Mouse (Mus musculus) MEL-GATA-1-ER (cell line): ENCODE data around the gene St3gal5.

ENCODE experiments used
- DNase-seq: peaks from one replicate; pipeline ENCODE4 v3.0.0-alpha.2; 2012; ENCODE audit warnings: low read depth; ENCODE audit errors: extremely low read depth

Gene St3gal5

DNA sequence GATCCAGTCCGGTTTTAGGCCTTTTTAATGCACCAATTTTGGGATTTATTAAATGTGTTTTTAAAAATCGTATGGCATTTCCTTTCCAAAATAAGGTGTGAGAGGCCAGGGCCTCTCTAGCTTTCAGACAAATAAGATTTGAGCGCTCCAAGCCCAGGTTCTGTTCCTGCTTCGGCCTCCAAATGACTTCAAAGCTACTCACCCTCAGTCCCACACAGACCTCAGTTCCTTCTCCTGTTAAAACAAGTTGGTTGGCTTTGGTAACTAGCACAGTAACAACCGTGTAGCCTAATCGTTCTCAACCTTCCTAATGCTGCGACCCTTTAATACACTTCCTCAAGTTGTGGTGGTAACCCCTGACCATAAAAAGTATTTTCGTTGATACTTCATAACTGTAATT, 723 bp upstream of the St3gal5 start:
- peak; percentile 26 for DNase-seq

DNA sequence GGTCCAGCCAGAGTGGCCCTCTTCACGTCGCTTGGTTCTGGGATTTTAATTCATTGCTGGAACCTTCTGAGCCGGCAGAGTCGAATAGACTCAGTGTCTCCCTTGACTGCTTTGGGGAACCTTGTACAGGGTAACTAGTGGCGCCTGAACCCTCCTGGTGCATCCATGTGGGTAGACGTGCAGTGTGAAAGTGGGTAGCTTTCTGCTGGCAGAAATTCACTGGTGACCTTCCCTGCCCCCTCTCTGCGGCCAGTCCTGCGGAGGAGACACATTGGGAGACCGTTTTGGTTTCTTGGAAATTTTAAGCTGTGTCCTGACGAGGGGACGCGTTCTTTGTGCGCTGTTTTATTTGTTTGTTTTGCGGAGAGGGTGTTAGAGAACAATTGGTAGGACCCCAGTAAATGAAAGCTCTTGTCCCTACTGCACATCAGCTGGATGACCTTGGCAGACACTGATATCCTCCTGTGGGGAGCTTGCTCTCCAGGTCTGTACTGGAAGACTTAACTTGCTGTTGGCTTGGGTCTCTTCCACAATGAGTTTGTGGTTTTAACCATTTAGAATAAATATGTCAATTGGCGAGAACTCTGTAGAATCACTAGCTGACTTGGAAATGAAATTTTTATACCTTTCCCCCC, 746 bp downstream of the St3gal5 start:
- peak; percentile 32 for DNase-seq

DNA sequence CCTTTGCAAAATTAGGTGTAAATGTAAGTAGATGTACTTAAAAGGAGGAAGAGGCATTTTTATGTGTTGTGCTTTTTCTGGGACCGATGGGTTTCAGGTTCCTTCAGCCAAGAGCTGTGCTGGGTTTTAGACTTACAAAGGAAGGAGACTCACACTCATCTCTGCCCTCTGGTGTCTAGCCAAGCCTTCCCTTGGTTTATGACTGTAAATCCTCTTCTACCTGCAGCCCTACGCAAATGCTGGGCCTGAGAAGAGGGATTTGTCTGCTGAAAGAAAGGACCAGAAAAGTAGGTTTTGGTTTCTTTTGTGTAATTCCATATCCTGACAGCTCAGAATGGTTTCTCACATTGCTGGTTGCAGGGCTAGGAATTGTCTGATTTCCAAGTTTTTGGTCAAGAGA, 1.3 kb downstream of the St3gal5 start:
- peak; percentile 37 for DNase-seq

DNA sequence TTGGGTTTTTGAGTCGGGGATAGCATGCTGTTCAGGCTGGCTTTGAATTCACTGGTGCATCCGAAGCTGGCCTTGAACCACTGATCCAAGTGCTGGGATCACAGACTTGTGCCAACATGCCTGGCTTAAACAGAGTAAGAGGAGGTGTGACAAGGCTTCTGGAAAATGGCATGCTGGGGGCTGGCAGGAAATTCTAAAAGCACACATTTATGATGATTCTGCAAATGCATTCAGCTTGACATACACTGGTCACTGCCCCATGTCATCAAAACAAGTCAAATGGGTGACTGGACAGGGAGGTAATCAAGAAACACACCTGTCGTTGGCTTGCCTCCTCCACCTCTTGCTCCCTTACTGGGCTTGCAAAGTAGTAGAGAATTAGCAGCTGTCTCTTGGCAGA, 1.9 kb downstream of the St3gal5 start:
- DNase-seq: no peak

DNA sequence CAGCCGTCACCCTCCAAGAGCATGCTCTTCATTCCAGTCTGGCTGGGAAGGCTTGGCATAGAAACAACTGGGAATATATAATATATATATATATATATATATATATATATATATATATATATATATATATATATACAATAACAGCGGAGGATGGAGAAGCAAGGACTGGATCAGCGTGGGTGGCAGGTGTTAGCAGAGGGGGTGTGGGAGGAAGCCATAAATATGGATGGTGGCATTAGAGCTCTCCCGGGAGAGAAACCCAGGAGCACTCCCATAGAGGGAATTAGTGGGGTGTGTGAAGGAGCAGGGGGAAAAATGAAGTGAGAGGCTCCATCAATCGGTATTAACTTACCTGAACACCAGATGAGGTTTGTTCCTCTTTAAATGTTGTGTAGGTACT, 2.8 kb downstream of the St3gal5 start:
- no peak for DNase-seq

DNA sequence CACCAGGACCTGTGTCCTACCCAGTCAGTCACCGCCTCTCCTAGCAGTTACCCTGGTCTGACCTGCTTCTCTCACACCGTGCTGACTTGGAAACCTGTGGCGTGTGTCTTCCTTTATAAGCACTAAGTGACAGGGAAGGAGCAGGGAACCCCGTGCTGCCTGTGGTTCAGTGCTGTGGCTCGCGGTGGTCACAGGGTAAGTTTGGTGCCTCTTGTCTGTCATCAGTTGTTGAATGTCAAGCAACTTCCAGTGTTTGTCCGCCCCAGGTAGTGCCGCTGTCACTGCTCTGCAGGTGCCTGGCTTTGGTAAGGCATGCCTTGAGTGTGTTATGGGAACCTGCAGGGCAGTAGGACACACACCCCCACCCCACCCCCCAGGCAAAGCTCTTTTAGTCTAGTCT, 3.5 kb downstream of the St3gal5 start:
- no peak for DNase-seq

DNA sequence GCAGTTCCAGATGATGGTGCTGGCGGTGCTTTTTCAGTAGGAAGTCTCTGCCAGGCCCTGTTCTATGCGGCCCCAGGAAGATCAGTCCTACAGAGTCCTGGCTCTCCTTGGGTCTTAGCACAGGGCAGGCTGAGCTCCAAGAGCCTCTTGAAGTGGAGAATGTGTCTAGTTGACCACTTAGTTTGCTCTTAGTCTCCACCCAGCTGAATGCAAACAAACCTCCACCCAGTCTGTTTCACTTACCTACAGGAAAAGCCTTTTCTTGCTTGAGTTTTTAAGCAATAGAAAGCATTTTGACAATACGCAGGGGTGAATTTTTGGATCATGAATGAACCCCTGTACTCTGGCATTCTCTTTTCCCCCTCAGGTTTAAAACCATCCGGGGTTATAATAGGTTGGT, 4.0 kb downstream of the St3gal5 start:
- no peak for DNase-seq

DNA sequence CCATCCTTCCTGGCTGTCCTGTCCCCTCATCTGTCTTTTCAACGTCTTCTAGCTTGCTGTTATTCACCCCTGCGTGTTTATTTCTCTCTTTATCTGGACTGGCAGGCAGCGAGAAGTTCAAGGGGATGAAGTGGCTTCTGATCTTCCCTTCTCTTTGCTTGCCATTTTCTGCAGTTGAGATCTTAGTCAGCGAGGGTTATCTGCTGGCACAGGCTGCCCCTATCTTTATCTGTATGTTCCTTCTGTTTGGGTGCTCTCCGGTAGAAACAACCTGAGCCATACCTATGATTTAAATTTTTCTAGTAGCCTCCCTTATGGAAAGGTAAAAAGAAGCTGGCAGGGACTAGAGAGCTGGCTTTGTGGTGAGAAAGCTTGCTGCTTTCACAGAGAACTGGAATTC, 4.7 kb downstream of the St3gal5 start:
- peak; percentile 69 for DNase-seq

DNA sequence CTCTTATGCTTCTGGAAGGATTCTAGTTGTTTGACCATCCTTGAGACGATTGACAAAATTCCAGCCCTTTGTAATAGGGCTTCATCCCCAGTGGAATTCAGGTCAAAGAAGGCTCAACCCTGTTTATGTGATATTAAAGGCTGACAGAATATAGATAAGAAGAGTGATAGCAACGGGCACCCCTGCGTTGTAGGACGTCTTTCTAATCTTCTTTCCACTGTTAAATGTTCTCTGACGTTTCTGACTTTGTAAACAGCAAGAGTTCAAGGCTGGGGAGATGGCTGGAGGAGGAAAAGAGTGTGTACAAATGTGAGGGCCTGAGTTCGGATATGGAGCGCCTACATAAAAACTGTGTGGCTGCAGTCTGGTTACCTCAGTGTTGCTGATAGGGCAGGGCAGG, 7.1 kb downstream of the St3gal5 start:
- no peak for DNase-seq

DNA sequence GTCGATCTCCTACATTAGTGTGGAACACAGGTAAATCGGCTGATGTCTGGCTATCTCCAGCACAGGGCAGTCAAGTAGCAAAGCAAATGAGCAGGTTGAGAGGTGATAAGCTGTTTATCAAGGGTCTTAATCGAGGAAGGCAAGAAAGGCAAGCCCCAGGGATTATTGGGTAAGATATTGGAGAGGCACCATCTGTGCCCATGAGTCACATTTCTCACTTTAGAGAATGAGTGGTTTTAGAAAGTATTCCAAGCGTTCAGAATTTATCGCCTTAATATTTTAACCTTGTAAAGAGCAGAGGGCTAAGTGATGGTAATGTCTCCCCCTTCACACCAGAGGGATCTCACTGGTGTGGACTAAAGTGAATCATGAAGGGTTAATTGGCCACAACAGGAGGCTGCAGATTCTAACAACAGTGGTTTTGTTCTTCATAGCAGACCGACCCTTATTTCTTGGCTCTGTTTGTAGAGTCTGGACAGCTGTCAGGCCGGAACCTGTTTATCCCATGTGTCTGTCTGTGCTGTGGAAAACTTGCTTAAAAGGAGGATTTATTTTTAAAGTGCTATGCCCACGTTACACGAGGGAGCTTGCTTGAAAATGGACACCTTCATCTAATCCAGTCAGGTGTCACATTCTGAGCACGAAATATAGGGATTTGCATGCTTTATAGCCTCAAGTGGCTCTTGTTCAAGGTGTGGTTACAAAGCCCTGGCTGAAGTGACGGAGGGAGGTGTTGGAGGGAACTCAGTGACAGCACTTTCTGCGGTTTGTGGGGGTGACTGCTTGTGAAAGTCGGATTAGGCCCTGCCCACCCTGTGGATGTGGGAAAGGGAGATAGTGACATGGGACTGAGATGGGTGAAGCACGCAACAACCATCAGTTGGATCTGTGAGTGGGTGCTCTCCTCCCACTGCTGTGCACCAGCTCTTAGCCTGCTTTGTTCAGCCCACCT, 11.8 kb downstream of the St3gal5 start:
- peak; percentile 83 for DNase-seq

DNA sequence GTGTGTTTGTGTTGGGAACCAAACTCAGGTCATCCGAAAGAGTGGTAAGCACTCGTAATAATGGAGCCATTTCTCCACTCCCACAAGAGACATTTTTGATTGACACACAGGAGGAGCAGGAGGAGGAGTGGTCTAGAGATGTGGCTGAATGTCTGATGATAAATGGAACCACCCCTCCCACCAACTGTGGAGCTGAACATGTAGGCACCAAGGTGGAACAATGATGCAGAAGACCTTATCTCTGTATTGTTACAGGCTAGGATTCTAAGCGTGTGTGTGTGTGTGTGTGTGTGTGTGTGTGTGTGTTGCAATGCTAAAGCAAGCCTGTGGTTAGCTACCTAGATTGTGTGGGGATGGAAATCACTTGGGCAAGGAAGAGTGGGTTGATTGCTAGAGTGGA, 13.2 kb downstream of the St3gal5 start:
- DNase-seq: peak; percentile 47

DNA sequence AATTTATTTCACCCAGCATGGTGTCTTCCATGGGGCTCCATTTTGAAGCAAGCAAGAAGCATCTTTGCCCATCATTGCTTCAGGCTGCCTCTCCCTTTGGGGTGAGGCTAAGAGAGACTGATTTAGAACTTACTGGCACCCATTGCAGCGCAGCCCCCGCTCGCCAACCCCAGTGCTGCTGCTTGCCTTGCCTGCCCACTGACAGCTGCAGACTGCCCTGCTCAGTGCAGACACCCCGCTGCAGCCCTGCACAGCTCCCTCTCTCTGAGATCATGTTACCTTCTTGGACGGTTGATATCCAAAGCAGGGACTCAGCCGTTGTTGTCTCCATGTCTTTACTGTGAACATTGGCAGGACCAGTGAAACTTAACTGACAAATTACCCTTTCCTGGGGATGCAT, 15.2 kb downstream of the St3gal5 start:
- DNase-seq: no peak

DNA sequence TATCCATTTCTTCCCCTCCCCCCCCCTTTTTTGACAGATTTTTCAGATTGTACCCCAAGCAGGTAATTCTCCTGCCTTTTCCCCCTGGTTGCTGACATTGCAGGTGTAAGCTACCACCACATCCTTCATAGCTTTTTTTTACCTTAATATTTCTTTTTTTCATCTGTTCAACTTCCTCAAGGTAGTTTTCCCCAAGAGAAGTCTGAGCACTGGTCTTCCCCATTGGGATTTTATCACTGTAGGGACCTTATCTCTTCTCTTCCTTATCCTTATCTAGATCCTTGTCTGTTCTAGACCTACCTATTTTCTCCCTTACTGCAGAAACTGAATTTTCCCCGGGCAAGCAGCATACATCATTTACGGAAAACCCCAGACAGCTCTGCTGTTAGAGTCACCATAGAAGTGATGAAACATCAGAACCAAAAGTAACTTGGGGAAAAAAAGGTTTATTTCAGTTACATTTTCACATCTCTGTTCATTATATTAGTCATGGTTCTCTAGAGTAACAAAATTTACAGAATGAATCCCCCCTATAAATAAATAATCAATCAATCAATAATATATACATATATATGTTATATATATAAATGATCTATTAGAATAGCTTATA, 15.8 kb downstream of the St3gal5 start:
- DNase-seq: no peak

DNA sequence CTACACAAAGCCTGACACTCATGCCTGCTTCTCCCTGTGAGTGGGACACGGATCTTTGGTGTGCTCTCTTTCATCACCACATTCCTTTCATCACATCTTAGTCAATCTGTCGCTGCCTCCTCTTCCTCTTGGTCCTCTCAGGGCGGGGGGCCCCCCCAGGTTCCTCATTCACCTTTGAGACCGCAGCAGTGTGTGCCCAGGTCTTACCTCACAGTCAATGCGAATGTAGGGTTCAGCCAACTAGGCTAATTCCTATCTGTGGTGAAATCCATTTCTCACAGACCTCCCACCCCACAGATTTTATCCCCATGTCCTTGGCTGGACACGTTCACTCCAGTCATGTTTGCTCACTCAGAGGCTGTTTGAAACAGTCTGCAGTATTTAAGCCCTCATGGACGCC, 17.5 kb downstream of the St3gal5 start:
- DNase-seq: no peak

DNA sequence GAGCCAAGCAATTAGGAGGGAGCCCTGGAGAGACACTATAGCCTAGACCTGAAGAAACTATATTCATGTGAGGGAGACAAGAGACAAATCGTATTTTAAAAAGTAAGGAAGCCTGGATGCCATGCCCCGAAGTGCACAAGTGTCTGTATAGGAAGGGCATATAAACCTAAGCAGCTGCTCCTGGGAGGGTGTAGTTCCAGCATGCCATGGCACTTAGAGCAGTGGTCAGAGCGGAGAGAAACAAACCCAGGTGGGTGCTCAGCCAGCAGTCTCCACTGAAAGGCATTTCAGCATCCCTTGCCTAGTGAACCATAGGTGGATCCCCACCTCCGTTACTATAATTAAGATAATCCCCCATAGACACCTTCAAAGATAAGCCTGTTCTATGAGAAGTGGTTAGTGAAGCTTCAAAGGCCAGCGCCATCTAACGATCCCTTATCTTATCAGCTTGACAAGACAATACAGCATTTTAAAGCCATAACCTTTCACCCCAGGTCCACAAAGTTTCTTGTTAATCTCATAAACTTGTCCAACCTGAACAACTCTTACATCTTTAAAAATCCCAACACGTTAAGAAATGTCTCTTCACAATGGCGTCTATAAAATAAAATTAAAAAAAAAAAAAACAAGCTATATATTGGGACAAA, 20.1 kb downstream of the St3gal5 start:
- no peak for DNase-seq

DNA sequence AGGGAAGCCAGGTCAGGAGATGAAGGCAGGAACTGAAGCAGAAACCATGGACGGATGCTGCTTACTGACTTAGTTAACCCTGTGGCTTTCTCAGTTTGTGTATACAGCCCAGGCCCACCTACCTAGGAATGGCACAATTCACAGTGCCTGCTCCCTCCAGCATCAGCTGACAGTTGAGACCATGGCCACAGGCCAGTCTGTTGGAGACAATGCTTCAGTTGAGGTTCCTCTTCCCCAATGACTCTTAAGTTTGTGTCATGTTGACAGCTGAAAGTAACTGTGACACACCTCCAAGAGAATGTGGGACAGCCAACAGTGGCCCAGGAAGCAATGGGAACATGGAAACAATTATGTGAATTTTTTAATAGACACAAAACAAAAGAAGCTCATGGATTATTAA, 22.5 kb downstream of the St3gal5 start:
- no peak for DNase-seq

DNA sequence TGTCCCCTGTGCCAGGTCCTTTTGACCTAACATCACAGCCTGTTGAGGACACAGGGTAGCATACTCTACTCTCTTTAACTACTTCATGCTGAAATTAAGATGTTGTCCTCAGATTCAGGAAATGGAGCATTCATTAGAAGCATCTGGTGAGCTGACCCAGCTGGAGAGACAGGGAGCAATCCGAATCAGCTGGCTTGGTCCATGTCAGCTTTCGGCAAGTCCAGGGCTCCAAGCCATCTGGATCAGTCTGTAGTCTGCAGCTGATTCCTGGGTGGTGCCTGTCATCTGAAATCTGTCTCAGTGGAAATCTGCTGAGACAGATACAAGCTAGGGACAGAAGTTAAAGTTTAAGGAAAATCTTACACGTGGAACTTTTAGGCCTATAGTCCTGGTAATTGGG, 23.9 kb downstream of the St3gal5 start:
- DNase-seq: no peak

DNA sequence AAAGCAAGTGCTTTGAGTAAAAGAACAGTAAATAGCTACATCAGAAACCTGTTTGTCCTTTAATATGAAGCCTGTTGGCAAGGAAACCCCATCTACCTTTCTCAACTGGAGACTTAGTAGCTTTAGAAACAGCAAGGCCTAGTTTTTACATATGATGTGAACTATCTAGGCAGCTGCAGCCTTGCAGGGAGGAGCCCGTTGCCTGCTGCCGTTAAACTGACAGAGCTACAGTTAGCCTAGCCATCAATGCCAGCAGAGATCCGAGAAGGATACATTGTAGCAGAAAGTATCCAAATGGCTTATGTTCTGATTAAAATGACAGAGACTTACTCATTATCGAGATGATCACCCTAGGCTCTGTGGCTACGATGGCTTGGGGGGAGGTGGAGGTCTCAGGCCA, 25.1 kb downstream of the St3gal5 start:
- no peak for DNase-seq

DNA sequence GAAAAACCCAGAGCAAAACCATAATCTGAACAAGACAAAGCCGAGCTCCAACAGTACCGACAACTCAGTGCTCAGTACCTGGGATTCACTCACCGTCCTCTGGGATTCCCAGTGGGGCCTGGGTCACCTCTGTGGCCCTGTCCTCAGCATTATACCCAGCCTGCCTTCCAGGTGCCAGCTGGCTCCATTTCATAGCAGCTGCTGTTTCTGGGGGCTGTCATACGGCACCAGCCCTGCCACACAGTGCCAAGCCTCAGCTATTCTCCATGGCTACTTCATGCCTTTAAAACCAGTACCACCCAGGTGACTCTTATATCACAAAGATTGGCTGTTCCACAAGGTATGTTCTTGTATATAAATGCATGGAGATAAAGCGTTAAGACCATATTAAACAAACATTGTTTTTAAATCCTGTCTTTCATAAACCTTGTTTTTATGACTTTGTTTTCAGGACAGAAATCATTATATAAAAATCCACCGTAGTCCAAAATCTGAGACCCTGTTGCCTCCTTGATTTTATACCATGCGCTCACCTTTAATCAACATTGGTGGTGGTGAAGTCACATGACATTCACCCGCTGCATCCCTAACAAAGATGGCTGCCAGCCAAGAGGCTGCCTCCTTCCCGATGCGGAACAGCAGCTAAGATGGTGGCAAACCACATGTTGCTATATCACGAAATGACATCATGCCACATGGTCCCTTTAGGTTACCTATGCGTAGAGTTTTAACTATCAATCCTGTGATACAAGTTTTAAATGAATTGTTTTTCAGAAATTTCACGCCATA, 27.1 kb downstream of the St3gal5 start:
- DNase-seq: no peak

DNA sequence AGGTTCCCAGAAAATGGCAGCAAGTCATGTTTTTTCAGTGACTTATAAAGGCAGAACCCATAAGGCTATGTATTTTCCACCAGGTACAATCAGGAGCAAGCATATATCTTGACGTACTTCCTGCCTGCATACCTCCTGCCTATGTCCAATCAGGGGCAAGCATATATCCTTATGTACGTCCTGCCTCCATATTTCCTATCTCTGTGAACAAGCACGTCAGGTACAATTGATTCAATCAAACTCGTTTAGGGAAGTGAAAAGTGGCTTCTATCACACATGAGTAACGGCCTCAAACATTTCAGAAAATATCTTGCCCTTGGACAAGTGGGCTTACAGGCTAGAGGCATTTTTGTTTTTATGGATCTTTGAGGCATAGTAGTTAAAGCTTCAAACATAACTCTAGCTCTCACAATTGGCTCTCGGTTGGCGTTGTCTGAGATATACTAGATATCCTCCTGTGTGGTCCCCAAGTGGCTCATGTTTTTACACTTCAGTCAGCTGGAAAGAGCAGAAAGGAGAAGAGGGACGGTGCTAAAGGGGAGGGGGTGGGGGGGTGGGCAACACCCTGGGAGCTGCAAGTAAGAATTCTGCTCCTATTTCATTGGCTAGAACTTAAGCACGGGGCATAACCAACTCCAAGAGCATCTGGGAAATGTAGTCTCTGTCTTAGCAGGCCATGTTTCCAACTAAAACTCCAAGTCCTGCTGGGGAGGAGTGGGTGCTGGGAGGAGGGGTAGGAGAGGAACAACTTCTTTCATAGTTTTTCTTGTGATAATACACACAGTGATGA, 28.9 kb downstream of the St3gal5 start:
- no peak for DNase-seq
